Mouse (Mus musculus) embryonic facial prominence, embryonic 15.5 days (tissue): ENCODE data around the gene Cdkn2a. TPM values are rescaled to one million over a fixed set of nuclear protein-coding genes. Genes with fewer than 3 reads are reported as not detected.

Experiments used
- ATAC-seq: fragments of 200-750 bp; cut with Nextera tagmentation; 2 replicates; pipeline ENCODE4 v1.8.0; 2017; ENCODE audit warnings: low read depth, moderate TSS enrichment; ENCODE audit not compliant: insufficient number of reproducible peaks, low FRiP score, low TSS enrichment
- H3K27ac ChIP-seq: fragments of 300-500 bp; sonication (generic); replicated peaks from 2 replicates; pipeline ENCODE4 v1.5.1; 2015; ENCODE audit warnings: mild to moderate bottlenecking, inconsistent platforms
- H3K27me3 ChIP-seq: fragments of 300-500 bp; sonication (generic); 2 replicates; pipeline ENCODE4 v1.6.1; 2015; ENCODE audit warnings: inconsistent platforms
- H3K36me3 ChIP-seq: fragments of 300-500 bp; sonication (generic); 2 replicates; pipeline ENCODE4 v1.6.1; 2015; ENCODE audit warnings: mild to moderate bottlenecking, inconsistent platforms
- H3K4me1 ChIP-seq: fragments of 300-500 bp; sonication (generic); 2 replicates; pipeline ENCODE4 v1.6.1; 2015; ENCODE audit warnings: inconsistent platforms
- H3K4me2 ChIP-seq: fragments of 300-500 bp; sonication (generic); replicated peaks from 2 replicates; pipeline ENCODE4 v1.6.1; 2015; ENCODE audit warnings: mild to moderate bottlenecking, inconsistent platforms
- H3K4me3 ChIP-seq: fragments of 300-500 bp; sonication (generic); replicated peaks from 2 replicates; pipeline ENCODE4 v1.5.1; 2015; ENCODE audit warnings: mild to moderate bottlenecking, inconsistent platforms
- H3K9ac ChIP-seq: fragments of 300-500 bp; sonication (generic); 2 replicates; pipeline ENCODE4 v1.6.1; 2015; ENCODE audit warnings: inconsistent platforms
- H3K9me3 ChIP-seq: fragments of 300-500 bp; sonication (generic); replicated peaks from 2 replicates; pipeline ENCODE4 v1.6.1; 2016; ENCODE audit warnings: inconsistent platforms
- WGBS: fragments of 180-500 bp; shearing (Covaris S2); methylation state at CpG from one replicate; pipeline ENCODE4 v1.1.7; 2015; 5-methylcytosine and 5-hydroxymethylcytosine counted together
- polyA plus RNA-seq: library from polyadenylated mRNA; unstranded; fragments of >200 nt; fragmentation: Nextera tagmentation; extraction: Ambion mirVana; gene quantifications from 2 replicates; pipeline ENCODE4 v1.2.1, GENCODE M21; 2015

The Cdkn2a gene
- polyA plus RNA-seq, 1 experiment from 2014 or later = not detected

GRCm38 (mm10) chr4:89276669-89277219, 17.7 kb downstream of the Cdkn2a start:
- H3K36me3 ChIP-seq = no peaks in the 10 kb centered on the region
- no peak overlapping the region for H3K27ac ChIP-seq
- no peak for ATAC-seq
- no peak overlapping the region for H3K4me3 ChIP-seq
- H3K4me2 ChIP-seq = no peak overlapping the region
- under 1% methylated on average over 37 of the region's 37 CpGs for WGBS
- H3K27me3 ChIP-seq = peaks cover 97% of the 10 kb centered on the region
- H3K4me1 ChIP-seq = no peaks in the 10 kb centered on the region
- H3K9ac ChIP-seq = no peak overlapping the region
- H3K9me3 ChIP-seq = no peaks in the 10 kb centered on the region

GRCm38 (mm10) chr4:89275811-89276584, 18.5 kb downstream of the Cdkn2a start:
- Histone ChIP-seq H3K27ac (no peak overlapping the region), H3K9ac (no peak overlapping the region), H3K36me3 (no peaks in the 10 kb centered on the region), H3K9me3 (no peaks in the 10 kb centered on the region), H3K4me2 (no peak overlapping the region), H3K27me3 (peaks cover 94% of the 10 kb centered on the region), H3K4me1 (no peaks in the 10 kb centered on the region), H3K4me3 (no peak overlapping the region)
- 2% methylated on average over 25 of the region's 25 CpGs for WGBS
- no peak for ATAC-seq

- H3K9ac ChIP-seq = no peak overlapping the region
- H3K4me2 ChIP-seq = no peak overlapping the region
- H3K9me3 ChIP-seq = no peaks in the 10 kb centered on the region
- no peak for ATAC-seq
- H3K36me3 ChIP-seq = no peaks in the 10 kb centered on the region
- peaks cover 93% of the 10 kb centered on the region for H3K27me3 ChIP-seq
- no peak overlapping the region for H3K27ac ChIP-seq
- WGBS = 1% methylated on average over 24 of the region's 24 CpGs
- no peak overlapping the region for H3K4me3 ChIP-seq
- no peaks in the 10 kb centered on the region for H3K4me1 ChIP-seq
Observed at GRCm38 (mm10) chr4:89274829-89275548, 19.5 kb downstream of the Cdkn2a start.

GRCm38 (mm10) chr4:89274006-89274405, 20.4 kb downstream of the Cdkn2a start:
- no peaks in the 10 kb centered on the region for H3K4me1 ChIP-seq
- H3K36me3 ChIP-seq = no peaks in the 10 kb centered on the region
- H3K9me3 ChIP-seq = no peaks in the 10 kb centered on the region
- peaks cover 84% of the 10 kb centered on the region for H3K27me3 ChIP-seq
- no peak overlapping the region for H3K4me3 ChIP-seq
- ATAC-seq = no peak
- H3K4me2 ChIP-seq = no peak overlapping the region
- 1% methylated on average over 14 of the region's 14 CpGs for WGBS
- no peak overlapping the region for H3K27ac ChIP-seq
- no peak overlapping the region for H3K9ac ChIP-seq

GRCm38 (mm10) chr4:89273585-89273984, 20.9 kb downstream of the Cdkn2a start:
- ATAC-seq = no peak
- H3K4me1 ChIP-seq = no peaks in the 10 kb centered on the region
- H3K9ac ChIP-seq = no peak overlapping the region
- no peak overlapping the region for H3K27ac ChIP-seq
- no peak overlapping the region for H3K4me3 ChIP-seq
- H3K27me3 ChIP-seq = peaks cover 79% of the 10 kb centered on the region
- under 1% methylated on average over 9 of the region's 9 CpGs for WGBS
- no peaks in the 10 kb centered on the region for H3K9me3 ChIP-seq
- H3K36me3 ChIP-seq = no peaks in the 10 kb centered on the region
- no peak overlapping the region for H3K4me2 ChIP-seq

- no peaks in the 10 kb centered on the region for H3K36me3 ChIP-seq
- H3K4me3 ChIP-seq = no peak overlapping the region
- 1% methylated on average over 20 of the region's 20 CpGs for WGBS
- H3K27ac ChIP-seq = no peak overlapping the region
- H3K9ac ChIP-seq = no peak overlapping the region
- peaks cover 74% of the 10 kb centered on the region for H3K27me3 ChIP-seq
- H3K4me2 ChIP-seq = no peak overlapping the region
- no peaks in the 10 kb centered on the region for H3K9me3 ChIP-seq
- ATAC-seq = no peak
- H3K4me1 ChIP-seq = no peaks in the 10 kb centered on the region
Observed at GRCm38 (mm10) chr4:89272961-89273540, 21.4 kb downstream of the Cdkn2a start.

- no peaks in the 10 kb centered on the region for H3K4me1 ChIP-seq
- no peak overlapping the region for H3K27ac ChIP-seq
- no peak for ATAC-seq
- no peaks in the 10 kb centered on the region for H3K9me3 ChIP-seq
- H3K9ac ChIP-seq = no peak overlapping the region
- no peak overlapping the region for H3K4me3 ChIP-seq
- no peaks in the 10 kb centered on the region for H3K36me3 ChIP-seq
- no peak overlapping the region for H3K4me2 ChIP-seq
- peaks cover 66% of the 10 kb centered on the region for H3K27me3 ChIP-seq
- 4% methylated on average over 18 of the region's 18 CpGs for WGBS
Observed at GRCm38 (mm10) chr4:89272101-89272718, 22.2 kb downstream of the Cdkn2a start.

- 69% methylated on average over 1 of the region's 1 CpGs for WGBS
- no peak for ATAC-seq
Observed at GRCm38 (mm10) chr4:89257768-89258167, 36.7 kb downstream of the Cdkn2a start.

GRCm38 (mm10) chr4:89234446-89234845, 60.0 kb downstream of the Cdkn2a start:
- Histone ChIP-seq H3K4me2 (no peak overlapping the region), H3K27me3 (no peaks in the 10 kb centered on the region), H3K4me1 (no peaks in the 10 kb centered on the region), H3K36me3 (no peaks in the 10 kb centered on the region), H3K9me3 (no peaks in the 10 kb centered on the region), H3K27ac (no peak overlapping the region), H3K4me3 (no peak overlapping the region), H3K9ac (no peak overlapping the region)
- ATAC-seq = no peak
- 89% methylated on average over 8 of the region's 8 CpGs for WGBS

More at GRCm38 (mm10) chr4:89257768-89258167, 36.7 kb downstream of the Cdkn2a start:
- no peak overlapping the region for H3K9ac ChIP-seq
- no peaks in the 10 kb centered on the region for H3K4me1 ChIP-seq
- H3K4me2 ChIP-seq = no peak overlapping the region
- no peaks in the 10 kb centered on the region for H3K36me3 ChIP-seq
- no peaks in the 10 kb centered on the region for H3K27me3 ChIP-seq
- H3K9me3 ChIP-seq = no peaks in the 10 kb centered on the region
- H3K27ac ChIP-seq = no peak overlapping the region
- no peak overlapping the region for H3K4me3 ChIP-seq
